Mouse (Mus musculus) T-cell, adult 2 months (primary cell): ENCODE measurements around the gene Itga5.

Experiments used
- DNase-seq: peaks from one replicate; pipeline ENCODE4 v3.0.0; 2022; ENCODE audit warnings: low spot score

Itga5 gene

DNA sequence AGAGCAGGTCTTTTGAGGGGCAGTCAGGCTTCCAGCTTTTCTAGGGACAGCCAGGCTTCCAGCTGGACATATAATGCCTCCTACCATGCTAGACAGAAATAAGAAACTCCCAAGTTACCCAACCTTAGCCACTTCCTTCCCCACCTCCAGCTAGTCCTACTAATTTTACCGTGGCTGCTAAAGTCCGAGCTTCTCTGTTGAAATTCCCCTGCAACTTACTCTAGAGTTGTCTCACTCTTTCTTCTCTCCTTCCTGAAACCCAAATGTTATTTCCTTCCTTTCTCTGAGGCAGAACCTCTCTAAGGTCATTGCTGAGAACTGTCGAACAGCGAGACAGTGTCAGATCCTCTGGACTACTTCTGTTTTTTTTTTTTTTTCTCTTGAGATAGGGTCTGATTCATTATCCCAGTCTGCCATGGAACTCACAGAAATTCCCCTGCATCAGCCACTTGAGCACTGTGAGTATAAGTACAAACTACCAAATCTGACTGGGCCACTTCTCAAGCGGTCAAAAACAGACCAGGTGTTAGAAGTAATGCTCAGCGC, 56.1 kb downstream of the Itga5 start, which contains the start of gene Gpr84:
Gpr84 (minus strand) TSS at position 248 of the 546 bp plus-strand sequence.
- DNase-seq = no peak

DNA sequence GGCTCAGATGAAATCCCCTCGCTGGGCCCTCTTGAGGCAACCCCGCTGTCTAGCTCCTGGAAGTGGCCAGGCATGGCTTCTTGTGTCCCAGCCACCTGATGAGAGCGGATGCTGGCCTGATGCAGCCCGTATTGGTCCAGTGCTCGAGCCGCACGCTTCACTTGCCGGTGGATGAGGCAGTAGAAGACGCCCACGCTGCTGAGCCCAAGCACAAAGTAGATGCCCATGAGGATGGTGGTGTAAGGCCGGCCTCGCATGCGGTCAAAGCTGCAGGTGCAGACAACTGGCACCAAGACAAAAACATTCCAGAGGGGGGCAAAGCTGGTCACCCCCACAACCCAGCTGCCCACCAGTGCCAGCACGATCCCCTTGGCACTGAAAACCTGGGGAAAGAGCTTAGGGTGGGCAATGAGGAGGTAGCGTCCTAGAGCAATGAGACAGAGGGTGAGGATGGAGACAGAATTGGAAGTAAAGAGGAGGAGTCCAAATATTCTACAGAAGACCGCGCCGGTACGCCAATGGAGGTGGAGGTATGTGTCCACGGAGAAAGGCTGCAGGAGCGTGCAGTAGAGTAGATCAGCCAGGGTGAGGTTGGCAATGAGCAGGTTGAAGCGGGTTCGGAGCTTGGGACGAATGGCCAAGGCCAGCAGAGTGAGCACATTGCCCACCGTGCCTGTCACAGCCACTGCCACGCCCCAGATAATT, 57.5 kb downstream of the Itga5 start:
- DNase-seq = no peak

DNA sequence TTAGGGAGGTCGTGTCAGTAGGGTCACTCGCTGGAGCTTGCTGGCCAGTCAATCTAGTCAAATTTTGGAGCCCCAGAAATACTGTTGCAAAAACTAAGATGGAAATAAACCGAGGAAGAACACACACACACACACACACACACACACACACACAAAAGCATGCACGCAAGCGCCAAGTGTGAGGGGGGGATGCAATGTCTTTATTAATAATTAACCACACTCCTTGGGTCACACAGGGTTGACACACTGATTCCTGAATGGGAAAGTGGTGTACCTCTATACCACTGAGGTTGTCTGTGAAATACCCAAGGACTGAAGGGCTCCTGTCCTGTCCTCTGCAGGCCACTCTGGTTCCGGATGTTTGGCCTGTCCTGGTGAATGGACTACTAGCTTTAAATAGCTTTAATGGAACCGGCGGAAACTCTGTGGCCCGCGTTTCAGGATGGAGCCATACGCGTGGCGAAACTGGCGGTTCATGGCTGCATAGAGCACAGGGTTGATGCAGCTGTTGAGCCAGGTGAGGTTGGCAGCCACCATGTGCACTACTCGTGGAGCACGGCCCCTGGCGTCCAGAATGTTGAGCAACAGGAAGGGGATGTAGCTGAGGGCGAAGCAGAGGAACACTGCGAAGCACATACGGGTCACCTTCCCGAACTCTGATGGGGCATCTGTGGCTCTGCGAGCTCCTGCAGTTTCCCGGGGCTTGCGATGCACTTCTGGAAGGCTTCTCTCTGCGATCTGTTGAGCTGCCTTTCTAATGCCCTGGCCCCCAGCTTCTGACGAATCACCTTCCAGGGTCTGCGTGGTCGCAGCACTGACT, 58.3 kb downstream of the Itga5 start:
- DNase-seq = no peak

DNA sequence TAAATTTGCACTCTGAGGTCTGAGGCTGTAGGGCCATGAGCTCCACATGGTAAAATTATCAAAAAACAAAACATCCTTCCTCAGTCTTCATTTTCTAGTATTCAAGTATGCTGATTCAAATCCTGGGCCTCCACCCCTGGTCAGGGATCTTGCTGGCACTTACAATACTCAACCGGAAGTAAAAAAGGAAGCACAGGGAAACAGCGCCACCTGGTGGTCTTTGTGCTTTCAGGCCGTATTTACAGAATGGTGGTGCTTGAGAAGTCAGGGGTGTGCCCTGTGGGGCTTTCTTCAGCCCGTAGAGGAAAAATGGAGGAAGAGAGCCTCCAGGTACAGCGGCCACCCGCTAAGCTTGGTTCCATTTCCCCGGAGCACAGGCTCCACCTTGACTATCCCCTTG, 59.4 kb downstream of the Itga5 start:
- DNase-seq = peak; percentile 86

DNA sequence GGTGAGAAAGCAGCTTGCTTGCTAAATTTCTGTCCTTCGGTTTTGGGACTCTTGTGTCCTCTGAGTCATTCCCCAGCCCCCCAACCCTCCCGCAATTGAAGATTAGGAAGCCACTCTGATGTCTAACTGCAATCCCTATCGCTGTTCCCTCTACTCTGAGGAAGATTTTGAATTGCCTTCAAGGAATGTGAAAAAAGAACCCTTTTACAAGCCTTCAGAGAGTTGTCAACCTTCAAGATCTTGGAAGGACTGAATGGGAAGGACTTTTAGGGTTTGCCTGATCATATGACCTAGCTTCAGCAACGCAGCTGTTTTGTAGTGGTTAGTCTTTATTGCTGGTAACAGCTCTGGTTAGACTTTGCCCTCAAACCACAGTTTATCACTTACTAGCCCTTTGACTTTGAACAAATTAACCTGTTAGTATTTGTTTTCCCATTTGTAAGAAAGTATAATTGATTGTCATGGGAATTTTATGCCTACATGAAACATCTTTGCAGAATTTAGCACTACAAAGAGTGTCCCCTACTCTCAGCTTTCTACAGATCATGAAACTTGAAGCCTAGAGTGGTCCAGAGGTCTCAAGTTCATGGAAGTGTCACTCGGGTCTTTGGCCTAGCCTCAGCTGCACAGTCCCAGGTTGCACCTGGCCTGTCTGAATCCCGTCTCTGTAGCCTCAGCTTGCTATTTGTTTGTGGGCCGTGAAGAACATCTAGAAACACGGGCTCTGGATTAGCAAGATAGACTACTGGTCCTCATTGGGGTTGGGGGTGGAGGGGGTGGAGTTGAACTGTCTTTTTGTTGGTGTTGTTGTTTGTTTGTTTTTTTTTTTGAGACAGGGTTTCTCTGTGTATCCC, 60.5 kb downstream of the Itga5 start:
- DNase-seq = no peak

DNA sequence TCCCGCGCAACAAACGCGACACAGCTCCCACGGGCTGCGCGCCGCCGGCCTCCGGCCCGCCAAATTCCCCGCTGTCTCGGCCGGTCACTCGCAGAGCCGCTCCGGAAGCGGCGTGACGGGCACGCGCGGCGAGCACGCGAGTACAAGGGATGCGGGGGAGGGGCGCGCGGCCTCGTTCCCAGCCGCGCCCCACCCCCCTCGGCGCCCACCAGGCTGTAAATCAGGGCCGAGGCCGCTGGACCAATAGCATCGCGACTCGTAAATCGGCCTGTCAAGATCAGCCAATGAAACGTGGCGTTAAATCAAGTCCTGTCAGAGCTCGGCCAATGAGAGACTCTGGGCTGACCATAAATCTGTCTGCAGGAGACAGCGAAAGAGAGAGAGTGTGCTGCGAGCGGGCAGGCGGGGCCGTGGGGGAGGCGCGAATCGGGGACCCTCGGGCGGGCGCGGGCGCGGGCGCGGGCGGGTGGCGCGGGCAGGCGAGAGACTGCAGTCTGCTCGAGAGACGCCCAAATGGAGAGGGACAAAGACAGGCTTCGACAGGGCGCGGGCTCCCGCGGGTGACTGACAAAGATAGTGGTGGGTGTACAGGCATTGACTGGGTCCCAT, 61.4 kb downstream of the Itga5 start:
- peak; percentile 79 for DNase-seq

DNA sequence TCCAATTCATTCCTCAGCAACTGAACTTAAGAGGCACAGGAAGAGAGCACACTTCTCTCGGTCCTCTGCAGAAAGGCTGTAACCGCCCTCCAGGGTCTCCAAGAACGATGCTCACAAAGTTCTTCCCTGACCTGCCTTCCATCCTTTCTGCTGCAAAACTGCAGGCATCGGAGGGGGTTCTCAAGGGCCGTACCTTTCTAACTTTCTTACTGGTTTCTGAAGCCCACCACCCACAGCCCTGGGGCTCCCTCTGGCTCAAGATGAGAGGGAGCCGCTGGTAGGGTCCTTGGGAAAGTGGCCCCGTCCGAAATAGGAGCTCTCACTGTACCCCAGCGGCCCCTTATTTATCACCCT, 62.0 kb downstream of the Itga5 start:
- no peak for DNase-seq

DNA sequence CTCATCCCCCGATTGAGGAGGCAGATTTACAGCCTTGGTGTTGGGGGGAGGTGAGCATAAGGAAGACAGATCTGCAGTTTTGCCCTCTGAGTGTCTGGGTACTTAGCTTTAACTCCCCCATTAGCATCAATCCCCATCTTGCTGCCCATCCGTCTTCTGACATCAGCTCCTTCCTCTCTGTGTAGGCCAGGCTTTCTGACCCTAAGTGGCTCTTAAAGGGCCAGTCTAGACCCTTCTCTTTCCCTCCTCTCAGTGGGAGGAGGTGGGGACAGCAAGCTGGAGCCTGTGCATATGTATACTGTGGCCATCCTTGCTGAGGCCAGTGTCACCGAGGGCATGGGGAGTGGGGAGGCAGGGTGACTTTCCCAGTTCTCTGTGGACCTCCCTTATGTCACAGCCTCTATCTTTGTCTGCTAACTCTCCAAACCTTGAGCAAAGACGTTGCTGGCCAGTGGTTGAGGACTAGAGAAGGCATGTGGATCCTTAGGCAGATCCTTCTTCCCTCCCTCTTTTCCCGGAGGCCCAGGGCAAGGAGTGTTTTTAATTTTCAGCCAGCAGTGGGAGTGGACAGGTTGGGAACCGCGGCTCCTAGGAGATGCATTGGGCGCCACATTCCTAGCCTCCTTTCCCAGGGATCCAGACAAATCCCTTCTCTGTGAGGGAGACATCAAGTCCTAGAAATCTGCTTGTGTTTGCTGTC, 62.5 kb downstream of the Itga5 start:
- no peak for DNase-seq

DNA sequence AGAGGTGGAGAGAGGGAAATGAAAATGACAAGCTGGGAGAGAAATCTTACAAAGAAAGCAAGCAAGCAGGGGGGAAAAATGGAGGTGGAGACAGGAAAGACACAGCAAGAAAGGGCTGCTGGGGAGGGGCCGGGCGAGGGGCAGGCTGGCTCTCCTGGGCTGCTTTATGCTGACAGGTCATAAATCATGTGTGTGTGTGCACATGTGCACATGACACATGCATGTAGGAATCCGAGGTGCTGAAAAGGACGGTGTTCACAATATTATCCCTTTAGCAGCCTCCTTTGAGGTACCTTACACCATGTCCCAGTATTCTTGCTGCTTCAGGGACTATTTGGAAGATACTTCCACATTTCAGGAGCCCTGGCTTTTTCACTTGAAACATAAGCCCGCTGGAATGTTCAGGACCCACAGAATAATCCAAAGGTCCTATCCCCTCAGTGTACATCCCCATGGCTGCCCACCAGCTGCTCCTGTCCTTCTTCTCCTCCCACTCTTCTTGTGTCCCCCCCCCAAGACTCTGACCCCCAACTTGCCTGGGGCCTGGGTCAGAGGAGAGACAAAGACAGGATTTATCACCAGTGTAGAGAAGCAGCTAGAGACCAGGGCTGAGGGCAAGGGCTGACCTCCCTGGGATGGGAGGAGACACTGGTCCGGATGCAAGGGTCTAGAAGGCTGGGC, 64.1 kb downstream of the Itga5 start:
- DNase-seq = no peak

DNA sequence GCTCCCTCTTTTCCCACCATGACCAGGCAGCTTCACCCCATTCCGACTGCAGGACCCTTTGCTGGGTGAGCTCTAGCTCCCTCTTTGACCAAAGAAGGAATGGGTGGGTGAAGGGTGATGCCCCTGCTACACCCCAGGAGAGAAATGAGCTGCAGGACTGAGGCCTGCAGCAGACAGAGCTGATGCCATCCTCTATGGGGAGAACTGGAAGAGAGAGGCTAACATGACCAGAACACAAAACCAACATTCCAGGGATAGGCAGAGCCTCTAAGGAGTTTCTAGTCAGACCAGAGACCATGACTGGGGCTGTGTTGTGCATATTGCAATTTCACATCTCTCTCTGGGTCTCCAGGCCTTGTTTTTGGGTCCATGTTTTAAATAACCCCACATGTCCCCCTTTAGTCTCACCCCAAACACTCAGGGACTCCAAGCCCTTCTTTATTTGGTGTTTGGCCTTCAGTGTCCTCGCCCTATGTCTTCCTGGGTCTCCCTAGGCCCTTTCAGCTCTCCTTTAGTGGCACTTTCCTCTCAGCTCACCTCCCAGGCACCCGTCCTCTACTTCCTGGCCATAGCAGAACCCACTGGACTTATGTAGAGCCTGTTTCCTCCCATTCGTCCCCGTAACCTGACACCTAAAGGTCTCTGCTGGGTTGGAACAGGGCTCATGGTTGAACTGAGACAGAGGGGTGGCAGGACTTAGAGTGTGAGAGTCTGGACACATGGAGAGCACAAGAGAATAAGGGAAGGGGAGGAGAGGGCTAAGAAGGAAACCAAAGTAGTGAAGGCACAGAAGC, 64.8 kb downstream of the Itga5 start:
- no peak for DNase-seq

DNA sequence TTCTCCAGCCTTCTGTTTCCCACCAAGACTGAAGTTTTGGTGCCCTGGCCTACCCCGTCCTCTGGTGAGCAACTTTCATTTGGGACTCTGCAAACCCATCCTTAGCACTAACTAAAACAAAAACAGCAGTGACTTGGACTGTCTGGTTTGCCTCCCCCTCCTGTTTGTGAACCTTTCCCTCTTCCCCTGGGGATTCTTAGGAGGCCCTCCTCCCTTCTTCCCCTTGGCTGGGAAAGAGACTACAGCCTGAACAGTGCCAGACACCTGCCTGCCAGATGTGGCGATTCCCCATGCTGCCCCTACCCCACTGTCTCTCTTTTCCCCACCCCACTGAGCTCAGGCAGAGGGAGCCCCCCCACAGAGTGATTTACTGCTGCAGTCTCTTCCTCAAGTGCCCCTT, 65.5 kb downstream of the Itga5 start:
- no peak for DNase-seq

DNA sequence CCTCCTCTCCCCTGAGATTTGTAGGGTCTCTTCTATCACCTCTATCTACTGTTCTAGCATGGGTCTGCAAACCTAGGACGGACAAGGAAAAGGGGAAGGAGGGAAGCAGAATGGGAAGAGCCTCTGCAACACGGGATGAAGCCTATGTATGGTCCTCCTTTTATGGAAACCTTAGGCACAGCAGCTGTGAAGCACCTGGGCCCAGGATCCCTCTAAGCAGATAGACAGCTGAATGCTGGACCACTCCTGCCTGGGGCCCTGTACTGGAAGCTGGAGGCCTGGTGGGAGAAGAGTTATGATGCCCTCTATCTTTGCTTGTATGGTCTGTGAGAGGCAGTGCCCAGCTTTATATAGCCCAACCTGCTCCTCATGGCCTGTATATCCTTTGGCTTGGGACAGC, 66.0 kb downstream of the Itga5 start:
- DNase-seq = no peak

DNA sequence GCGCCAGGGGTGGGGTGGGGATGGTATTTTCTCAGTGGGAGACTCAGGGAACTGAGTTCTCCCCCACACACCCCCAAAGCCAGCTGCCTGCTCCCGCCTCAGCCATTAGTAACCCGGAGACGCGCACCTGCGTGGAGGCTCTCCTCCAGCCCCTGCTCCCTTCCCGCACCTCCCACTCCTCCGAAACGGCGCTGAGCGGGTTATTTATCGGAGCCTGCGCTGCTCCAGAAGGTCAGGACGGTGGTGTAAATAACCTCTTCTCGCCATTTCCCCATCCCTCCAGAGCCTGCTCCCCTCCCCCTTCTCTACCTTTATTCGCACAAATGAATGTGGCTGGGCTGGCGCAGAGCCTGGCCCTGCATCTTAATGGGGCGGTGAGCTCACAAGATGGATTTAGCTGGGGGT, 66.5 kb downstream of the Itga5 start:
- no peak for DNase-seq

DNA sequence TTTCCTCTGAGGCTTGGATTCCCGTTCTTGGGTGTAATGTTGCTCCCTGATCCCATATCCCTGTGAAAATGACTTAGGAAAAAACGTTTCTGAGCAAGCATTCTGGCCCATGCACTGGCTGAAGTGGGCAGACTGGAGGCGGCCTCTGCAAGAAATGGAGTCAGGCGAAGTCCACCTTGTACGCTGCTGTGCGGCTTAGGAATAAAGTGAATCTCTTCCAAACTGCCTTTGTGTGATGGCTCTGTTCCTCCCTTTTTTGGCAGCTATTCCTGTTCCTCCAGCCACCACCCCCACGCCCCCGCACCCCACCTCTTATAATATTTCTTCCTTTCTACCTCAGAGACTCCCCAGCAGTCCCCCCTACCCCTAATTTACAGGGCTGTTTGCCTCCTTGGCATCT, 66.9 kb downstream of the Itga5 start:
- no peak for DNase-seq

DNA sequence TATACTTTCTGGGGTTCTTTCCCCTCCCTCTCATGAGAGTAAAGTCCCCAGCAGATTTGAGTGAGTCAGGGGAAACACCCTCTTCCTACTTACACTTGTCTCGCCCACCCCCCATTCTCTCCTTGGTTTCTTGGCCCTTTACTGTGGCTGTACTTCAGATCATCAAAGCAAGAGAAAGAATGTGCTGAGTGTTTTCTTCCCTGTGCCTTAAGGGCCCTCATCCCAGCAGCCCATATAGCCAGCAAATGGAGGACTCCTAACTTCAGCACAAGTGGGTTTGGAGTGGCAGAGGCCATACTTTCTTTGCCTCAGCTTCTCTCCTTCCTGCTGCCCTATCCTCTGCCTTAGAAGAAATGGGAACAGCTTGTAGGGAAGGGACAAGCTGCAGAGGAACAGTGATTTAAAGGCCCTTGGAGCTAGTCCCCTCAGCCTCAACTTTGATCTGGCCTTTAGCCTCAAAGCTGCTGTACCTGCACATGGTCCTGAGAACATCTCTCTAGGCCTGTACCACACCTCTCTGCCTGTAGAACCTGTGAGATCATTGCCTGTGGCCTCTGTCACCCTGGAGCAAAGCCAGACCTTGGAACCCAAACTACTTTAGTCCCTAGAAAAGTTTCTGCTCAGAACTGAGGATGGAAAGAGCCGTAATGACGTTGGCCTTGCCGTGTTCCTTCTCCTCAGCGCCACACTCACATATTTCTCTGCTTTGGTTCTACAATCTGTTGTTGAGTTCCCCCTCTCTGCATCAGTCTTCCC, 67.5 kb downstream of the Itga5 start:
- no peak for DNase-seq

DNA sequence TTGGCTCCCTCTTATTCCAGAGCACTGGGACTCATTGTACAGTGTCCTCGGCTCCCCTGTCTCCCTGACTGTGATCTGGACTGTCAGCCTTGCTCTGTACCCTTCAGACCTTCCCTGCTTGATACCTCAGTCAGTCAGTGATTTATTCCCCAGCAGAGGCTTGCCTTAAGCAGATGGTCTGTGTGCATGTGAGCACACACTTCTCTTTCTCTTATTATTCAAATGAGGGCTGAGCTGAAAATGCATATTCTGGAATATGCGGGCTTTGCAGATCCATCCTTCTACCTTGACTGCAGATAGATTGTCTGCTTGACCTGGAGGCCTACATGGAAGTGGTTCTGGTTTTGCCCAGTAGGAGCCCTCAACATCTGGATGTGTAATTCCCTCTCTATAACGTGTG, 68.5 kb downstream of the Itga5 start:
- DNase-seq = no peak

DNA sequence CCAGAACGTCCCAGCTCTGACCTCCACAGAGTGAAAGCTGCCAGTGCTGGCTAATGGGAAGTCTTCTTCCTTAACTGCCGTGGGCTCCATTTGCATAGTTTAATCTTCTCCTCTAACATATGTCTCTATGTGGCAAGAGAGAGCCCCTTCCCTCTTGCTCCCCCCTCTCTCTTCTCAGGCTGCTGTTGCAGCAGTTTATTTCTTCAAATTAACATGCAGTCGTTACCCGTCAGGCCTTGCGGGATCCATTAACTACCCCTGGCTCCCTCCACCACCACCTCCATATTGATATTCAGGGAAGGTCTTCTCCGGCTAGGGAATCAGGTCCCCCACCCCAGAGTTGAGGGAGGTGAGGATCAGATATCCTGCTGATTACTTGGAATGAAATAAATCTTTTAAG, 69.2 kb downstream of the Itga5 start:
- DNase-seq = no peak

DNA sequence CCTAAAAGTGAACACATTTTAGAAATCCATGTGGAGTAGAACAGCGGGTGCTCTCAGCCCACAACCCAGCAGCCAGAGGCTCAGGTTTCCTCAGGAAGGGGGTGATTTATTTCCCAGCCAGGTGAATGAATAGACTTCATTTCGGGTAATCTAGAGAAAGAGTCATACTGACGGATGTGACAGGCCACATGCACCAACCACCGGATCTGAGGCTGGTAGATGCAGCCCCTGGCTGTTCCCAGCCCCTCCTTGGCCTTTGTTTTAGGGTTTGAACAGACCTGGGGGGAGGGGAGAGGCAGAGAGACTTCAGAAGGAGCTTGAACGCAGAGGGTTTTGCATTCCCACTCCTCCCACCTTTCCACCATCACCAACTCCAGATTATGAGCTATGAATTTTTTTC, 70.7 kb downstream of the Itga5 start:
- no peak for DNase-seq

DNA sequence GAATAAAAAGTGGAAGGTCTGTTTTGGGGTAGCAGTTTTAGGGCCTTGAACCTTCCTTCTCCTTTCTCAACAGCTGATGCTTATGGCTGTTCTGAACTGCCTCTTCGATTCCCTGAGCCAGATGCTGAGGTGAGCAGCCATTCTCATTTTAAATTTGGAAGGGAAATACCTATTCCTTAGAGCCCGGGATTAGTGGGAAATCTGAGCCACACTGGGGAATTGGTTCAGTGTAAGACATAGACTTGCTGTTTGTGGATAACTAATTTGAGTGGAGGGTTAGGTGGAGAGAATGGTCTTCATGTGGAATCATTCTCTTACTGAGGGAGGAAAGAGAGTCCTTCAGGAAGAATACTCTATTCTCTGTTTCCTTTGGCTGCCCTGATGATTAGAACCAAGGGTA, 71.9 kb downstream of the Itga5 start:
- no peak for DNase-seq
